Mouse (Mus musculus) layer of hippocampus, adult 8-10 months (tissue): ENCODE data around the gene Fam57a. TPM values are rescaled to one million over a fixed set of nuclear protein-coding genes. Genes with fewer than 3 reads are reported as not detected.

ENCODE experiments used
- DNase-seq, 2 experiments: peaks; one replicate each; pipeline ENCODE4 v3.0.0; 2022; ENCODE audit warnings: low spot score in 2 of 2
- total RNA-seq, 4 experiments: library from RNA; stranded (reverse); gene quantifications; 2 replicates each; pipeline ENCODE4 v1.2.4; 2022

Gene Fam57a
- 10 to 100 TPM; 17.9 to 22.0 (median 19.9) TPM for total RNA-seq

DNA sequence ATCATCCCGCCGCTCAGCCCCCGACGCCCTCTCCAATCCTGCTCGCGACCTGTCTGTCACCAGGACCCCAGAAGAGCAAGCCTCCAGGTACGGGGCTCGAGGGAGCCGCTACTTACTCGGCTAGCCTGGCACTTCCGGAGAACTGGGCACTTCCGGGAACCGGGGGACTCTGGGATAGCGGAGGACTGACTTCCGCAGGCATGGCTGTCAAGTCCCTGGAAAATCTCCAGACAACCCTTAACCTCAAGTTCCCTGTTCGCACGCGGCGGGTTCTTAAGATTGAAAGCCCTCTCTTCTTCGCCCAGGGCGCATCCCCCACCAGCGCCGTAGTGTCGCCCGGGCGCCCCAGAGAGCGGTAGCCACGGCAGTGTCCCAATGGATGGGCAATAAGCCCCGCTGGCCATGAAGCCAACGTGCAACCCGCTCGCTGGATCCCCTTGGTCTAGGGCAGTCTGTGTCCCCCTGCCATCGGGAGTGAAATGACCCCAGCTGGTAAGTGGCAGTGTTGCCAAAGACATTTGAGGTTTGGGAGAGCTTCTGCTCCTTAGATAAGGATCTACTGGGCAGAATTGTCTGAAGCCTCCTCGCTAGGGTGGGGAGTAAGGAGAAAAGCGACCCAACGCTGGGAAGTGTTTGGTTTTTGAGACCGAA, at the start of gene Fam57a, which contains the start of gene Vps53:
Gene Fam57a, plus strand, starts transcription at position 177 of the 651 bp plus-strand sequence.
Gene Vps53, minus strand, starts transcription at position 153 of the 651 bp plus-strand sequence.
- peak; percentile 77 to 88 for DNase-seq

DNA sequence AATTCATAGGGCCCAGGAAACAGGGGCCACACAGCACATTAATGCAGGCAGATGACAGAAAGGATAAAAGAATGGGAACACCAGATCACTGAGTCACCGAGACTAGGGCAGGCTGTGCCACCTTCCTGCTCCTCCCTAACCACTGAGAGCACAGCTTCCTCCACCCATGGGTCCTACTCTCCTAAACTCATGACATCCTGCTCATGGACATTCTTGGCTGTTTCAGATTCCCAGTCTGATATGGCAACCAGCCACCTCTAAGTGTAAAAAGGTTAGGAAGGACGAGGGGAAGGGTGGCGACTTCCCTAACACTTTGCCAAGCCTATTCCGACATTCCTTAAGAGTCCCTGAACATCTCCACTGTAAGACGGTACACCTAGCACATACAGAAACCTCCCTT, 48.6 kb upstream of the Fam57a start:
- no peak for DNase-seq

DNA sequence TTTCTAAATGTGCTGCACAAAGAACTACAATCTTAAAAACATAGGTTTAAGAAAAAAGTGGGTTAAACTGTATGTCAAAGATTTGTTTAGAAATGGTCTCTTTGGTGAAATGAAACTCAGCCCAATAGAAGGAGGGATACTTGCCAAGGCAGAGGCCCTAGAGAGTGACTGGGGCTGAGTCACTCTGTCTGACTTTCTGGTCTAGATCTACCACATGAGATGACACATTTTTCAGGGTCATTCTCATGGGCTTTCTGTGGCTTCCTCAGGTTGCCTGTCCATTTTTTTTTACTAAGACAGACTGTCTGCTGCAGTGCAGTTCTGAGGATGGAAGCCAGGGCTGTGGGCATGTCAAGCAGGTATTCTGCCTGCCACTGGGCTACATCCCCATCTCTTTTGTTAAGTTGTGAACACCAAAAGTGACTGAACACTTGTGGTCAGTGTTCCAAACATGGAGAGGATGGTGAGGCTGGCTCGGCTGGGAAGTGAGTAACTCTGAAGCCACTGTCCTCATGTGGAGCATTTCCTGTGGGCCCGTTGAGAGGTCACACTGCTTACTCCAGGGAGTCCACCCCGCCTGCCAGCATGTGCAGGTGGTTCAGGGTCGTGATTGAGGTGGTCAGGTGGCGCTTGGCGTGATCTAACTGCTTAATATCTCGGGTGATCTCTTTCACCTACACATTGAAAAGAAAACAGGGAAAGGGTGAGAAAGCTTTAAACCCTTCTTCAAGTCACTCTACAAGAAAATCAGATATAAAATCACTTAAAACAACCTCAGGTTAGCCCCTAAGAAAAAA, 43.6 kb upstream of the Fam57a start:
- DNase-seq, result no peak

- DNase-seq, result no peak
These were observed 41.5 kb upstream of the Fam57a start for GRCm38 (mm10) chr11:76137996-76138395.

DNA sequence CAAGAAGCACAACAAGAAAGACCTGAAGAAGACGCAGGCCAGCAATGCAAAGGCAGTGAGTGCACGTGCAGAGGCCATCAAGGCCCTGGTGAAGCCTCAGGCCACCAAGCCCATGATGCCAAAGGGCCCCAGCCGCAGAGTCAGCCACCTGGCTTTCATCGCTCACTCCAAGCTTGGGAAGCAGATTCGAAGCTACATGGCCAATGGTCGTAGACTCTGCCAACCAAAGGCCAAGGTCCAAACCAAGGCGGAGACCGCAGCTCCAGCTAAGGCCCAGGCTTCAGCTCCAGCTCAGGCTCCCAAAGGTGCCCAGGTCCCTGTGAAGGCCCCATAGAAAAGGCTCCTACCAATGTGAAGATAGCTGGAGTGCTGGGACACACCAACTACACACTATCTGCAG, 35.1 kb upstream of the Fam57a start:
- DNase-seq, result no peak

DNA sequence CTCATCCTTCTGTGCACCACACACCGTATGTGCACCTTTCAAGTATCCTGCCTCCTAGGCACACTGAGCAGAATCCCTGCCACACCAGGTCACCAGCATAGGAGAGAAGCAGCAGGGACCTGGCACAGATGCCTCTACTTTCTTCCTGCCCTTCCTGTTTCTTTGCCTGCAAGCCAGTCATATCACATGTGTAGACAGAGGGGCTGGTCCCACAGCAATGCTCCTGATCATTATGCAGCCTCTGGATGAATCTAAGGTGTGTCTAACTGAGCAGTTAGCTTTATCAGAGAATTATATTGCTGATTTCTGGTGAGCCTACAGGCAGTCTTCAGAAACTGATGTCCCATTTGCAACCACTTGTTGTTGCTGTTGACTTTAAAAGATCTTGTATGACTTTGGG, 34.3 kb upstream of the Fam57a start:
- DNase-seq, result no peak

GRCm38 (mm10) chr11:76146187-76147010, 33.1 kb upstream of the Fam57a start:
- no peak for DNase-seq

GRCm38 (mm10) chr11:76148055-76149008, 31.1 kb upstream of the Fam57a start:
- DNase-seq, result peak in 1 of 2 experiments; percentile 7

- no peak for DNase-seq
These were observed 28.5 kb upstream of the Fam57a start for GRCm38 (mm10) chr11:76150980-76151379.

GRCm38 (mm10) chr11:76153236-76153951, 26.1 kb upstream of the Fam57a start:
- DNase-seq, result no peak

DNA sequence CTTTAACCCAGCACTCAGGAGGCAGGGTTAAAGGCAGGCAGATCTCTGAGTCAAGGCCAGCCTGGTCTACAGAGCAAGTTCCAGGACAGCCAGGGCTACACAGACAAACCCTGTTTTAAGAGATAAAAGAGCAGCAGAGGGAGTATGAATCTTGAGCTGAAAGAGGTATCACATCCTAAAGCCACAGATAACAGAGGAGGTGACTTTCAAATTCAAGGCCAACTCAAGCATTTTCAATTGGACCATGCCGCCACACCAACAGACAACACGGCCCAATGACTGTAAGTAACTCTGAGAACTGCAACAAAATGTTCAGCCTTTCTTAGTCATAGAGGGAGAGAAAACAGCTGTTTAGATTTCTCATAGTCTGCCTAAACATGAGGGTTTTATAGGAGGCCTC, 25.3 kb upstream of the Fam57a start:
- no peak for DNase-seq

GRCm38 (mm10) chr11:76154861-76155260, 24.6 kb upstream of the Fam57a start:
- no peak for DNase-seq

DNA sequence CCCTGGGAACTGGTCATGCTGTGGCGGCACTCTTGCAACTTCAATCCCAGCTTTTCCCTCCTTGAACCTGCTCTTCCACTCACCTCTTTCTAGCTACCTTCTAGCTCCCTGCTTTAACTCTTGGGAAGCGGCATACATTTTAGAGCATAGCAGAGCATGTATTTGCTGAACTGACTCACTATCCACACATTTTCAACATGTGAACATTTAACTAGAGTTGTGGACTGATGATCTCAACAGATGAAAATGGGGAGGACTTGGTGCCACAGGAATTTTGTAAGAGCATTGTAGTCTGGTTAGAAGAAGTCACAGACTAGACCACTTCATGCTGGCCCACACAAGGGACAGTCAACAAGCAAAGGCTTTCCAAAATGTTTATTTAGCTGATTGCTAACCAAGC, 21.1 kb upstream of the Fam57a start:
- DNase-seq, result no peak

- no peak for DNase-seq
These were observed 19.2 kb upstream of the Fam57a start for GRCm38 (mm10) chr11:76160251-76160650.

GRCm38 (mm10) chr11:76166657-76167056, 12.8 kb upstream of the Fam57a start:
- DNase-seq, result peak in 1 of 2 experiments; percentile 22

- DNase-seq, result peak in 1 of 2 experiments; percentile 81
These were observed 12.2 kb upstream of the Fam57a start for GRCm38 (mm10) chr11:76167079-76167765.

- no peak for DNase-seq
These were observed 10.5 kb upstream of the Fam57a start for GRCm38 (mm10) chr11:76168976-76169375.

DNA sequence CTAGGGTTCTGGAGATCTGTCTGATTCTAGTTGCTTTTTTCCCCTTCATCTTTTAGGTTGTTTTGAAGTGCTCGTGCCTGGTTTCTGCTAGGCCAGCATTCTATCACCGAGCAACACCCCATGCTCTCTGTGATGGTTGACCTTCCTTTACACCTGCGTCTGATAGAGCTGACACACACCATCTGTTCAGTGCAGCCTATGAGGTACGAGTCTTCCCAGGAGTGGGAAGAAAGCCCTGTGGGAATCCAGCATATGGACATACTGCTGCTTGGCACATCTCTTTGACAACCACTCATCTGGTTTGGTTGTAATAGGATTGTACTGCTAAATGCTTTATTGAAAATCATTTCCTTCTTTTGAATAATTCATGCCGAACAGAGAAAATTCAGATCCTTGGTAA, 9.3 kb upstream of the Fam57a start:
- DNase-seq, result peak in 1 of 2 experiments; percentile 29

GRCm38 (mm10) chr11:76178726-76179494, 561 bp upstream of the Fam57a start:
- DNase-seq, result peak in 1 of 2 experiments; percentile 39
